Mouse (Mus musculus): ENCODE results near the gene Cald1.

Gene Cald1

DNA sequence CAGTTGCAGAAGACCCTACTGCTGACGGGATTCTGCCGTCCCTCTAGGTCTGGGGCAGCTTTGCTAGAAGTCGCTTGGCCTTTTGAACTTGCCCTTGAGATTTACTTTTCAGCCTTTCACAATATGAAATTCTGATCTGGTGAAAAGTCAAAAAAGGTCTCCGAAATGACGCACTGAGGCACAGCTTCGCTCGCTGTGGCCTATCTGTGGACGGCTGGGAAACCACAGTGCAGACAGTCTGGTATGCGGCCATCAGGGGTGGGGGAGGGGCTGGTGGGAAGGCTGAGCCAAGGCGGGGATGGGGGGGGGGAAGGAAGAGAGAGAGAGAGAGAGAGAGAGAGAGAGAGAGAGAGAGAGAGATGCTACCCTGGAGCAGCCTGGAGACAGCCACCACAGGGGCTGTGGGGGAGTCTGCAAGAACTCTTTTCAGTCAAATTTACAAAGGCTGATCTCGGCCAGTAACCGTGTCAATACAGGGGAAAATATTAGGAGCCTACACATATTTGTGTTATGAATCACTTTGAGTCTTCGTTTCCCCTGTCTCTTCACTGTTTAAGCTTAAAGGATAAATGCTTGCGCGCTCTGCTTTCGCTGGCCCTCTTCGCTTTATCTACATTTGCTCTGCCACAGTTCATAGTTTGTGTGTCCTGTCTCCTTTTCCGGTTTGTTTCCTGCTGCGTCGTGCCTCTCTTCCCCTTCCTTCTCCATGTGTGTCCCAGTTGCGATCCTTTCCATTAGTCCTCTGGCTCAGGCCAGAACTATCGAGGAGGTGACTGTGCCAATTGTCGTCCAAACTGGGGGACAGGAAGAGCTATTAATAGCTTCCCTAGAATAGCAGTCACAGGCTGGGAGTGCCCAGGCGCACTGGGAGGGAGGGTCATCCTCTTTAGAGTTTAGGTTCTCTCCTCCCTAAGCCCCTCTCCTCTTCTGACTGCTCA is 11.9 kb downstream of the Cald1 start:
- in situ Hi-C loops (cut with MboI; ENCODE audit: low sequenced_read_pairs) = no loop called here

DNA sequence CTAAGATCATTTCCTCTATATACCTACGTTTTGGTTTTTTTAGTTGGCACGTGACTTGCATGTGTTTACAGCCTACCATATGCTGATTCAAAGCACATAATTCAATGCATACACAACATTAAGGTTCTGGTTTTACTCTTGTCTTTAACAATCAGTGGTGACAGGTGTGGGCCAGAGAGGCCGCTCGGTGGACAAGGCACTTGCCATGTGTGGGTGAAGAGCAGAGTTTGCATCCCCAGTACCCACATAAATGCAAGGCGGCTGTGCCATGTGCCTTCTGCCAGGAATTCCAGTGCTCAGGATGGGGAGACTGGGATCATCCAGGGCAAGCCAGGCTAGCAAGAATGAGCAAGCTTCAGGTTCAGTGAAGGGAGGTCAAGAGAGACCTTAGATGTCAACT is 14.8 kb downstream of the Cald1 start:
- in situ Hi-C loops (cut with MboI; ENCODE audit: low sequenced_read_pairs) = no loop called here

DNA sequence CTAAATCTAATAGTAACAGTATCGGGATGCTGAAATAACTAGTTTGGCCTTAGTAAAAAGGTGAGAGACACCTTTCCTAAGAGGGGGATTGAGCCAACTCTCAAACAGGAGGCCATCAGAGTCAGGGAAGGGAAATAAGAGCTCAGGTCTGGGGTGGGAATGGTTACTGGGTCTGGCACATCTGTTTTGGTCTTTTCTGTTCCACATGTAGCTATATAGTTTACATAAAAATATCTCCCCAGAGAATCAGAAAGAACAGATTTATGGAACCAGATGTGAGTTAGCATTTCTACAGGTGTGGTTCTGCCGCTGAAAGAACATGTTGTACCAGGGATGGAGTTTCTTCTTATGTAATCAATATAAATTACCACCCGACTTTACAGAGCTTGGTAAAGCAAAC is 17.1 kb downstream of the Cald1 start:
- in situ Hi-C loops (cut with MboI; ENCODE audit: low sequenced_read_pairs) = no loop called here

DNA sequence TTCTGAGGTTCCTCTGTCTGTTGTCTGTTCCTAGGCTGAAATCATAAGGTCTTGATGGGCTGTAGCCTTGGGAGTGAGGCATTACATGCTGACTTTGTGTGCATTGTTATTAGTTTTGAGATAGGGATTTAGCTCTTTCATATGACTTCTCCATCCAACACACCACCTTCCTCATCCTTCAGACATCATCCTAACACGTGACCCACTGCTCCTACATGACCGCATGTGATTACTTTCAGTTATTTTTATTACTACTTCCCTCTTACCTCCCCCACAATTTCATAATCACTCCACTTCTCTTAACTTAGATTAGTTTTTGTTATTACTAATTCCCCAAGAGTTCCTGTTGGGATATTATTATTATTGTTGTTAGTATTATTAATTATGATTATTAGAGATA is 21.2 kb downstream of the Cald1 start:
- in situ Hi-C loops (cut with MboI; ENCODE audit: low sequenced_read_pairs) = no loop called here

DNA sequence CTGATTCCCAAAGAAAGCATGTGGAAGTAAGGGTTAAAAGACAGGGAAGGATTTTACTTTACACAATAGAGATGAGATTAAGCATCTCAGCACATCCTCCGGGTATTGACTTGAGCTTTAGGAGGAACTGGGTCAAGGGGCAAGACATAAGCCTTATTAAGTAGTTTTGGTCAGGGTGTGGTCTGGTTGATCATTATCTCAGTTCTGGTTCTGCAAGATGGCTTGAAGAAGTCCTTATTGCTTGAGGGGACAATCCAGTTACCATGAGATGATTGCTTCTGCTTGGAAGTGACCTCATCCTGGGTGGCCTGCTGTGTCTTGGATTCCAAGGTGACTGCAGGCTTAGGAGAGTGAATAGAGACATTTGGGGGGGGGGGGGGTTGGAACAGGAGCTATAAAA is 21.9 kb downstream of the Cald1 start:
- in situ Hi-C loops (cut with MboI; ENCODE audit: low sequenced_read_pairs) = no loop called here

DNA sequence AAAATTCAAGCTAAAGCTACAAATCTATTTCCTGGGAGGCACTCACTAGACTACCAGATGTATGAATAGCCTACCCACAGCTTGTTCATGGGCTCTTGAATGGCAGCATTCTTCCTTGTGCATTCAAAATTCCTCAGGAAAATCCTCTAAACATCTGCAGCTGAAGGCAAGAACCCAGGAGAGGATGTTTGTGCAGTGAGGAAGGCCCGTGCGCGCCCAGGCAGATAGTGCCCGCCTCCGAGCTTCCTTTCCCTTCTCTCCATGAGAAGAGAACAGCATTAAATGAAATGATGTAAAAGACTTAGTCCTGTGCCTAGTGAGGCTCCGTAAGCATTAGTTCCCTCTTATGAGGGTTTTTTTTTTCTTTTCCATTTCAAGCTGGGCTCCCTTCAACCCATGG is 24.6 kb downstream of the Cald1 start:
- in situ Hi-C loops (cut with MboI; ENCODE audit: low sequenced_read_pairs) = no loop called here

DNA sequence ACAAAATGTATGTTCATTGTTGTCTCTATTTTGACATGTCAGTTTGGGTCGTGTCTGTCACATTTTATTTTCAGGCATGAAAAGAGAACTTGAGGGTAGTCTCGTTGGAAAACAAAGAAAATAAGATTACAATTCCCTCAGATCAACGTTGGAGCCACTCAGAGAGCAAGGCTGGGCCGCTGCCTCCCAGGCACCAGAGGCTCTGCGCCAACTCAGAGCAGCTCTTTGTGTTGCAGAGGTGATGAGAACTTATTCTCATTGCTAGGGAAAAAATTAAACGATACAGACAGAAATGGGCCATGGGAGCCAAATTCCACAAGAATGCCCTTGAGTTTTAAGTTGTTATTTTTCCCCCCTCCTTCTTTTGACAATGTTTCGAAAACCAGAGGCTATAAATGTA is 25.0 kb downstream of the Cald1 start:
- in situ Hi-C loops (cut with MboI; ENCODE audit: low sequenced_read_pairs) = no loop called here

DNA sequence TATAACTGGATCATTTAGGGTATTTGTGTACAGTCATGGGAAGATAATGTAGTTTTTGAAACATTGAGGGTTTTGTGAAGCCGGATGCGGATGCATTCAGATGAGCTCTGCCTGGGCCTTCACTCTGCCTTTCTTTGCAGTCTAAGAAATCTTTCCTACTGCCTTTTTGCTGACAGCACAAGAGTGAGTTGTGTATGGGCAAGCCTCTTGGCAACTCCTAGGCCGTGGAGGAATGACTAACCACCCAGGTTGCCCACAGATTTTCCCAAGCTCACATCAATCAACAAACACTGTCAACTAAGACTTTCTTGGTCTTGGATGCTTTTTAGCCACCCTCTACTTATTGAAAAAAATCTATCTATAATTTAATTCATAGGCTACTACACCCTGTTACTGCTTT is 26.2 kb downstream of the Cald1 start:
- in situ Hi-C loops (cut with MboI; ENCODE audit: low sequenced_read_pairs) = no loop called here

DNA sequence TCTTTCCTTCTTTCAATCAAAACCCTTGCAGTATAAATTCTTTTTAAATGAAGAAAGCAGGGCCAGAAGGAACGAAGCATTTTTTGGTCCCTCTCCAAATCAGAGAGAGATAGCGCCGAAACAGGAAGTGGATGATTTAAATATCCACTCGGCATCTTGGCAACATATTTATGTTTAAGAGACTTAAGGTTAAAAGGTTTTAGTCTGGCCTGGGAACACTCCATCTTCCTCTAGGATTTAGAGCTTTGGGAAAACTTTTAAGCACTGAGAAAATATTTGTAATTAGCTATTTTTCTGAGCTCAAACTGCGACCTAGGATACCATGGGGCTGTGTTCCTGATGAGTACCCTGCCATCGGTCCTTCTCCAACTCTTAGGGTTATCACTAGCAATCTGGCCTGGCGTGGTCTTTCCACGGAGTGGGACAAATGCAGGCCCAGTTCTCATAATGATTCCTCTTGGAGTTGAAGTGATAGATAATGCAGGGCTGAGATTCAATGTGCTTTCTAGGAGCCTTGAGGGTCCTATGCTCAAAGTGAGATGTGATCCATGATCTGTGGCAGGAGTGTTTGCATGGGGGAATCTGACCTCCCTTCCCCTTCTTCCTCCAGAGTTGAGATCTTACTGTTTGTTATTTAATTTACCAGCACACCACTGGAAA is 28.4 kb downstream of the Cald1 start:
- in situ Hi-C loops (cut with MboI; ENCODE audit: low sequenced_read_pairs) = no loop called here

DNA sequence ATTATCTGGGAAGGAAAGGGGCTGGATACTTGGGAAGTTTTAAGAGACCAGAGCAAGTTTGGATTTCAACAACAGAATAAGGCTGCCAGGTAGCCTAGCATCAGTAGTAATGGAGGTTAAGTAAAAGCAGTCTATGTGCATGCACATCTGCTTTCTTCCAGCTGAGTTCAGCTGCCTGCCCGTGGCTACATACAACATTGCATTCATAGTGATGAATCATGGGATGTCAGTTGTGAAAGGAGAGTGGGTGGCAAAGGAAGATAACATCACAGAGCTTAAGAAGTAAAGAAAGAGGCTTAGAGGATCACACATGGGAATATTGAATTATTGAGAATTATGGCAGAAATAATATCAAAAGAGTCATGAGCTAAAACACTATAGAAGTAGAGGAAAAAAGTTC is 29.8 kb downstream of the Cald1 start:
- in situ Hi-C loops (cut with MboI; ENCODE audit: low sequenced_read_pairs) = no loop called here

DNA sequence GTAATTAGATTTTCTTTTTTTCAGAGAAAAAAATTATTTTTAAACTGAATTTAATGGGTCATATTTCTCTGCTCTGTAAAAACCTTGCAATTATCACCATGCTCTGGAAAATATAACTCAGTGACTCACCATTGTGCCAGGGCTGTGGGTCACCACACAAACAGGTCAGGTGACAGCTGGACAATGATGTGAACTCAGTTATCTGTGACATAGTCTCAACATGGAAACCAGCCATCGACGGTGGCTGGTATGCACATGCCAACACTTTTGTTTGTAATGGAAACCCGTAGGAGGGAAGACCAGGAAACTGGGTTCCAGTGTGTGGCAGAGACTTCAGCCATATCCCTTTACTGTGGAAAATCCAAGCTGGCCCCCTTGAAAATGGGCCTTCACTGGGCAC is 35.5 kb downstream of the Cald1 start:
- in situ Hi-C loops (cut with MboI; ENCODE audit: low sequenced_read_pairs) = no loop called here

DNA sequence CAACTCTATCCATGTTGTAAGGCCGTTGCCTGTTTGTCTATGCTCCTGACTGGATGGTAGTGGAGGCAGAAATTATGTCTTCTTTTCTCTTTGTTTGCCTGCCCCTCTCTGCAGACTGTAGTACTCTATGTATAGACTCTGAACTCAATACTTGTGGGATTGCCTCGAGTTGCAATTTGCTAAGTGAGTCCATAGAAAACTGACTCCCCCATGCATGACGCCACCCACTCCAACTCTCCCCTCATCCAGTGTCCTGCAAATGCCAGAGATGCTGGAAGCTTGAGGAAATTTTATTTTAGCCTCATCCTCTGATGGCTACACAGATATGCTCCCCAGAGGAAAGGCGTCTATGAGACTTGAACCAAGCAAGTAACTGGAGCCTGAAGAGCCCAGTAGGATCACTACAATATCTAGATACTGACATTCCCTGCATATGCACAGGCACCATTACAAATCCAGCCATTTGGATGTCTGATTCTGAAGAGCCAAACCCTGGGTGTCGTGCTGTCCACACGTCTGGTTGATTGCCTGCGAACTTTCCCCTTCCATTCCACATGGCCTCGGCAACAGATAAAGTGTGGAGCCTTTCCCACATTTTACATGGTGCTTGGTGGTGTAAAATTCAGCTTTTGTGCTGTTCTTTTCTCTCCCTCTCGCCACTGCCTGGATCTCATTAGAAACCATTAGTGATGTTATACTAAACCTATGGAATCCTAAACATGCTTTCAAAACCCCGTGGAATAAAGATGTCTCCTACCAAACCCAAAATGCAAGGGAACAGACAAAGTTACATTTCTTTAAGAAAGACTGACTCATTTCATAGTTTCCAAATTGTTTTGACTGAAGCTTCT is 39.5 kb downstream of the Cald1 start:
- in situ Hi-C loops (cut with MboI; ENCODE audit: low sequenced_read_pairs) = no loop called here

DNA sequence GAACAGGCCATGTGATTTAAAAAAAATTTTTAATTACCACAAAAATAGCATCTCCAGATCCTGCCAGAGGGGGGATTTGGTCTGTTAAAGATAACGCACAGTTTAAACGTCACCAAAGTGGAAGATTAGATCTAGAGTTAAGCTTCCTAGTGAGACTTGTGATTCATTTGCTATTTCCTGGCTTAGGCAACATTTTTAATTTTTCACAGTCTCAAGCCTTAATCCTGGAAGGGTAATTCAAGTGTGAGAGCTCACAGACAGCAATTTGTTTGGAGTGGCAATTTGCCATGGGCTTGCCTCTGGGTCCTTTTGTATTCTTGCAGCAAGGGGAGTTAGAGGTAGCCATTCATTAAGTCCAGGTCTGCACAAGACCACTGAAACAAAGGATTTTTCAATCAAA is 40.4 kb downstream of the Cald1 start:
- in situ Hi-C loops (cut with MboI; ENCODE audit: low sequenced_read_pairs) = no loop called here

DNA sequence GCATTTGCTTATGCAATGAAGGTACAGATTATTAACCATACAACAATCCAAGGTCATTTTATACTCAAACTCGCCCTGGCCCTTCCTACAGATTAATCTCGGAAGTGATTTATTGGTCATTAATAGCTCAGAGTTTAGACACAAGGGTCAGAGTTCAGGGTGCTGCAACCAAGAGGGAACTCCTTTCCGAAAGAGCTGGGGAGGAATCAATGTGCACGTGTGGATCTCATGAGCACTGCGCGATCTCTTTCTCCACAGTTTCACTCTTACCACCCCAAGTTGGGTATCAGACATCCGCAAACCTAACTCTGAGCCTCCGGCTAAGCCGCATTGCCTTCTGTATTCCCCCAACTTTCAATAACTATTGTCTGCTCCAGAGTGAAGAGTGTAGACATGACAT is 41.9 kb downstream of the Cald1 start:
- in situ Hi-C loops (cut with MboI; ENCODE audit: low sequenced_read_pairs) = no loop called here

DNA sequence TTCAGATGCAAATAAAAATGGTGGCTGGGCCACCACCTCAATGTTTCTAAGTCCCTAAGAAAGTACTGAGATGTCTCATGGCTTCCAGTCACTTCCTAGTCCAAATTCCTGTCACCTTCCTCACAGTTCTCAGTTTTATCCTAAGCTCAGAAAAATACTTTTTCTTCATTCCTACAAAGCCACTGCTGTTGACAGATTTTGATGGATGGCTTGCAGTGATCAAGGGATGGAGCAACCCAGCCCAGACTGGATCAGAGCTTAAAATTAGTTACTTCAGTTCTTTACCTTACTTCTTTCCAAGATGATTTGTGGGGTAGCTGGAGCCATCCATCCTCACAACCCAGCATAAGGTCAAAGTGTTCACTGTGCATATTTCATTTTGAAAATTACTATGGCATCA is 42.8 kb downstream of the Cald1 start:
- in situ Hi-C loops (cut with MboI; ENCODE audit: low sequenced_read_pairs) = no loop called here

DNA sequence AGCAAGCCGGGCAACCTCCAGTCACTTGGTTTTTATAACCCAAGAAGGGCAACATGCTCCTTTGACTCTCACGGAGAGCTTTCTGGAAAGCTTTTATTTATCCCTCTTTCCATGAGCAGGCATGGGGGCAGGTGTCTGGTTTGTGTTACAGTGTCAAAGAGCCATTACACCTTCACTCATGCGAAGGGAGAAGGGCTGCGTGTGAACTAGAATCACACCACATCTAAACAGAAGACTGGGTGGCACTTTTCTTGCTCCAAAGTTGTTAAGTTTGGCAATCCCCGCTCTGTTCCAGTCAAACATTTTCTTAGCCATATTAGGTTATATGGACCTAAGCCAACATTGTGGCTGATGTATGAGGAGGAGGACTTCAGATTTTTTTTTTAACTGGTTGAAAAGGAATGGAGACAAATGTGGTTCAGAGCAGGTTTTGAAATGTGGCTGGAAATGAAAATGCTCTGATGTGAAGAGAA is 43.8 kb downstream of the Cald1 start:
- in situ Hi-C loops (cut with MboI; ENCODE audit: low sequenced_read_pairs) = no loop called here

DNA sequence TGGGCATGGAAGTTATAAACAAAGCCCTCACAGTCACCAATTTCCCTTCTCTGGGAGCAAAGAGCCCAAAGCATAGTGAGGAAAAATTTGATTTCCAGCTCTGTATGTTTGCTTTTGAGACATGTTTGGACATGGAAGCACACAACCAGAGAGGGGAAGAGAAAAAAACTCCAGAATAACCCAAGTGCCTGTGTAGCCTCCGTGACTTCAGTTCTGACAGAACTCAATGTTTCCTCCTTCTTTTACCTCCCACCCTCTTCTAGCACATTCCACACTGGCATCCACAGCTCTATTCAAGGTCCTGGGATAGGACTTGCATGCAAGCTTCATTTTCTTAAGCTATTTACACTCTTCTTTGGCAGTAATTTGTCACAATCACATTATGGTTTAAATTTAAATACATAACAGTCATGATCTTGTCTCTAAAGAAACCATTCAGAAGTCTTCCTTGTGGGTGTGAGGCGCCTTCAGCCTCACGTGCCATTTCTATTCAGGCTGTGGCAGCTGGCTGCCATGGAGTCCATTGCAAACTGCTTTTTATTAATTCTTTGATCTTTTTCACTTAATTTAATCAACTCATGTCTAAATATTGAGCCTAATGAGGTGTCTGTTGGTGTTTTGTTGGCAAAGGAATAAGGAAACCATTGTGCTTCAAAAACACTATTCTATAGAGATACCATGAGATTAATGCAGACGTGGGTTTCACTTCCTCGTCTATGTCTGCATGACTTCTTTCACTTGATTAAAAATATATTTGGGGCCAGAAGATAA is 49.9 kb downstream of the Cald1 start:
- in situ Hi-C loops (cut with MboI; ENCODE audit: low sequenced_read_pairs) = no loop called here

DNA sequence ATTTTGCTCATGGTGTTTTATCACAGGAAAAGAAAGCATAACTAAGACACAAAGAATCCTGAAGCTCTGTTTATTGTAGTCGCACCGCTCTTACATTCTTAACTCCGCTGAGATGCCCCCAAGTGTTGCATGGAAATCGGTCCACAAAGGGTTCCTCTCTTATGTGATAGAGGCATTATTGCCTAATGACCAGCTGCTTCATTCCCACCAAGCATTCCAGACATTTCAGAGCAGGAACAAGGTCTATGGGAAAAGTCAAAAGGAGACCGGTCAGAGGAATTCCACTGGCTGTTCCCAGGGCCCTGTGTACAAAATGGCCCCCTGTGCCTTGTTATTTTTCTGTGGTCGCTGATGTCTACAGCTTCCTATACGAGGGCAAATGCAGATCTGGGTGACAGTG is 53.0 kb downstream of the Cald1 start:
- in situ Hi-C loops (cut with MboI; ENCODE audit: low sequenced_read_pairs) = no loop called here

DNA sequence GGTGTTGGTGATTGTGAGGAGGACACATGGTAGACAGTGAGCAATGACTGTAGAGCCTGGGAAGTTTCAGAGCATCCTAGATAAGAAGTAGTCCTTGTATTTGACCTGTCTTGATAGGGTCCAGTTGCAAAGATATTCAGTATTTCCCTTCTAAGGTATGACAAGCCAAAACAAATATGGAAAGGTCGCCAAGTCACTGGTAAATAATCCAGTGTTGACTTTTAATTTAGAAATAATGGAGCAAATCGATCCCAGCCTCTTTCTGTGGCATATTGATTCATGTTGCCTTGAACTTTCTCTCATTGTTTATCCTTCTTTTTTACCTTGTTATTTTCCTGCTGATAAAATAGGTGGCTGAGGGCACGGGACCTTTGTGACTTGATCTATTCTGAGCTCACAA is 57.4 kb downstream of the Cald1 start:
- in situ Hi-C loops (cut with MboI; ENCODE audit: low sequenced_read_pairs) = no loop called here

DNA sequence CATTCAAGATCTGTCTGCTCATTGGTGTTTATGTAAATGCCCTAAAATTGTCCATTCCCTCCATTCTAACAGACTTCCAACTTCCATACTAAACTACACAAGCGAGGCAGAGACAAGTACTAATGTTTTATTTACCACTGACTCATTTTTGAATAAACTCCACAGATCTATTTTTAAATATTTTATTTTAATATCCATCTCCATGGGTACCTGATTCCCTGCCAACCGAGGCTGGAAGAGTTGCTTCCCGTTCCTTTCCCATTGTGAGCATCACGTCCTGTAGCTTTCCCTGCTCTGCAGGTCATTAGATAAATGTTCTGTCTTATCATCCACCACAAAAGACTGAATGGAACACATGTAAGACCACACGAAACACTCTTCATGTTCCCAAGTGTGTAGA is 60.5 kb downstream of the Cald1 start:
- in situ Hi-C loops (cut with MboI; ENCODE audit: low sequenced_read_pairs) = no loop called here

DNA sequence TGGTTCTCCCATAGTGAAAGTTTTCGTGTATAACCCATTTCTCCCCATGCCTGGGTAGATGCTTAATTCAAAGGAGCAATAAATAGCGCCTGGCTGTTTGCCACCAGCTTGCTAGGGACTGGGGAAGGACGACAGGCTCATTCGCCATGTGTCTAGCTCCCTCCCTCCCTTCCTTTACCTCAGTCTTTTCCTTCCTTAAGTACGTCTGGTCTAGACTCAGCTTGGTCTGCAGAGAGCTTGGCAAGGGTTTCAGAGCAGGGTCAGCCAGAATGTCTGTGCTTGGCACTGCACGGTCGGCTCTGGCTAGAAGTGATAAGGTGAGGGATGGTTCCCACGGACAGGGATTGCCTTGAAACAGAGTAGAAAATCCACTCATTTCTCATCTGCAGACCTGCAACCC is 62.4 kb downstream of the Cald1 start:
- in situ Hi-C loops (cut with MboI; ENCODE audit: low sequenced_read_pairs) = no loop called here
